Mouse (Mus musculus) large intestine, adult 2 months (tissue): ENCODE results near the gene Tagap1. TPM values are rescaled to one million over a fixed set of nuclear protein-coding genes. Genes with fewer than 3 reads are reported as not detected.
"Not testable (repeated sequence)": the region's sequence is repeated elsewhere in the genome, so short reads cannot be mapped to it uniquely, and the experiment has no call there.

Experiments
- DNase-seq: peaks from one replicate; pipeline ENCODE4 v3.0.0-alpha.2; 2012; ENCODE audit warnings: low read depth, low spot score
- WGBS: fragments of 180-500 bp; shearing (Covaris S2); methylation state at CpG from one replicate; pipeline ENCODE4 v1.1.7; 2018; 5-methylcytosine and 5-hydroxymethylcytosine counted together
- polyA plus RNA-seq: library from polyadenylated mRNA; depleted of rRNA; stranded (reverse); fragments of >200 nt; gene quantifications from 2 replicates; pipeline ENCODE4 v1.2.3, GENCODE M21; 2012

Gene Tagap1
- polyA plus RNA-seq, 1 experiment: 14.0 TPM

DNA sequence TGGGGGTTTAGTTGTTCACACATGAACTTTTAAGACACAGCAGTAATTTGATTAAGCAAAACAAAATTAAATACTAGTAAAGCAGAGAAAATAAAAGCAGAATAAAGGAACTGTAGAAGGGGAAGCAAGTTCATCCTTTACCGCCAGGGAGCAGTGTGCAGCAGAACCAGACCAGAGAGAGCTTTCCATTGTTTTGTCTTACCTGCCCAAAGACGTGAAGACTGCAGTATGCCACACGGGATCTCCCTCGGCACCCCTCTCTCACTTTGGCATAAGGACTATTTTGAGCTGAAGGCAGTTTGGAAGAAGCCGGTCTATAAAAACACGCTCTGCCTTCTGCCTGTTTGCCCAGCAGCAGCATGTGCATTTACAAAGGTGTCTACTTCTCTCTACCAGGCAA is 4.4 kb upstream of the Tagap1 start:
- WGBS: 10% methylated on average over 6 of the region's 6 CpGs
- not testable (repeated sequence) for DNase-seq

DNA sequence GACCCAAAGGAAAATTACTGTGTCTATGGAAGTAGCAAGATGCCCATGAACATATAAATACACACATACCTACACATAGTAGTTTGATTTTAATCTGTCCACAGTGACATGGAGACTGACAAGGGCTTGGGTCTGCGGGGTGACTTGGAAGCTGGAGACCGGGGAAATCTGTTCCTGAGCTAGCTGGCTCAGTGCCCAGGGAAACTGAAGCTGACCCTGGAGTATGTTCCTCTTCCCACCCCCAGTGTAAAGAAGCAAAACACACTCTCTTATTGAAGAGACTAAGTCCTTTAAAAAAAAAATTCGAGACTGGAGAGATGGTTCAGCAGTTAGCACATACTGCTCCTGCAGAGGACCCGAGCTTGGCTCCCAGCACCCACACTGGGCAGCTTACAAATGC is 2.0 kb upstream of the Tagap1 start:
- not testable (repeated sequence) for DNase-seq
- WGBS: 40% methylated on average over 4 of the region's 4 CpGs

DNA sequence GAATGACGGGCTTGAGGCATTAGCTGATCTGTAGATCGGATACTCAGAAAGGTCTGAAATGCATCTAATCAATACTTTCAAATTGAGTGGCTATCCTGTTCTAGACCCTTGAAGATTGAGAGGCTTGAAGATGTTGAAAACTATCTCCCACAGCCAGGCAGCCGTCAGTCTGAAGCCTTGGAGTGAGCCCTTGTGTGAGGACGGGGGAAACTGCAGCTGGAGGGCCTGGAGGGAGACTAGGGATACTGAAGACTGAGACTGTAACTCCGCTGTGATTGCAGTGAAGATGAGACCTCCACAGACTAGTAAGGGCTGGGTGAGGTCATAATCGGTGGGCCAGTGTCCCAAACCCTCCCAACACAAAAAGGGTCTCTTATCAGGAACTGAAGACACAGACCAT is 1.4 kb upstream of the Tagap1 start:
- 69% methylated on average over 4 of the region's 6 CpGs for WGBS
- not testable (repeated sequence) for DNase-seq

GRCm38 (mm10) chr17:6961181-6962000 is 435 bp upstream of the Tagap1 start:
- WGBS: under 1% methylated on average over 21 of the region's 48 CpGs

GRCm38 (mm10) chr17:6960349-6960748 is 607 bp downstream of the Tagap1 start:
- under 1% methylated on average over 12 of the region's 12 CpGs for WGBS
- not testable (repeated sequence) for DNase-seq

More at GRCm38 (mm10) chr17:6961181-6962000, 435 bp upstream of the Tagap1 start:
- DNase-seq: peak; percentile 18

GRCm38 (mm10) chr17:6959543-6960259 is 1.3 kb downstream of the Tagap1 start:
- WGBS: 28% methylated on average over 5 of the region's 6 CpGs

DNA sequence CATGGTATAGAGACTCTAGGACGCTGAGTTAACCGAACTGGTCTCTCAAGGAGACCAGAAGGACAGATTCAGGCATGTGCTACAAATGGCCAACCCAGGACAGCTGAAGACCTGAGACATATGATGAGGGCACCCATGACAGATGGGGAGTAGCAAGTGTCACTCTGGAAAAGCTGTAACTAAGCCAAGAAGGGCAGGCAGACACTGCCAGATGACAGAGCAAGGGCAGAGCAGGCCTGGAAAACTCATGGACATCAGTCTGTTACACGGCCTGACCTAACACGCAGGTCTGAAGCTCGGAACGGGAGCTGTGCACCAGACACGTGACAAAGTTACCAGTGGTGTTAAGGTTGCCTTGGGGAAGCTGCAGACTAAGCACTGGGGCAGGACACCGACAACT is 2.1 kb downstream of the Tagap1 start:
- not testable (repeated sequence) for DNase-seq
- 65% methylated on average over 7 of the region's 8 CpGs for WGBS

More at GRCm38 (mm10) chr17:6959543-6960259, 1.3 kb downstream of the Tagap1 start:
- DNase-seq: not testable (repeated sequence)

- 2% methylated on average over 9 of the region's 9 CpGs for WGBS
- DNase-seq: peak; percentile 46
Observed at GRCm38 (mm10) chr17:6948769-6949228, 12.2 kb downstream of the Tagap1 start.

DNA sequence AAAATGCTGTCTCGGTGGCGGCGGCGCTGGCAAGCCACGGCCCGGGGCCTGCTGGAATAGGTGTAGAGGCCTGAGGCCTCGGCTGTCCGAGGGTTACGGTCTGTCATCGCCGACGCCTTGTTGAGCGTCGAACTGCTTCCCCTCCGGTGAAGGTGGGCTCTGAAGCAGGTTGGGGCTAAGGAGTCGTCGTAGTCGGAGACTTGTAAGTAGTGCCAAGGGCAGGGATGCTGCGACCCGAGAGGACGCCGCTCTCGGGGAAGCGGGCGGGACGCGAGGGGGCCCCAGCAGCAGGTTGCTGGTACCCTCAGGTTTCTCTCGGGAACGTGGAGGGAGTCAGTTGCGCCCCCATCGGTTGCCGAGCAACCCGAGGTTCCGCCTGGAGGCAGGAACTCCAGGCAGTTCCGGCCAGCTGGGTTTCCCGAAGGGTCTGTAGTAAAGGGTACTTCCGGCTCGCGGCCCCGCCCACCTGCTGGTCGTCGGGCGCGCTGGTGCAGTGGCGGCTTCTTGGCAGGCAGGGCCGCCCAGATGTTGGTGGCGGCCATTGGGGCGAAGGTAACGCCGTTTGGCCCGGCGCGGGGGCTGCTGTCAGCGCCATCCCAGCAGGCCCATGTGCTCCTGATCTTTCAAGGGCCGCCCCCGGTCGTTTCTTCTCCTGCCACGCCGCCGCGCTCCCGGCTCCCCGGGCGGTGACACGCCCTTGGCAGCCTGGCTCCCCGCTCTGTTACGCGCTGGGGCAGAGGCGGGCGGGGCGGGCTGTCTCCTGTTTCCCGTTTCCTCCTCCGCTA is 12.8 kb downstream of the Tagap1 start, which contains the start of gene Rsph3b:
TSS of gene Rsph3b (minus strand) at position 699 of the 785 bp plus-strand sequence.
- 1% methylated on average over 73 of the region's 73 CpGs for WGBS
- peak; percentile 44 for DNase-seq

DNA sequence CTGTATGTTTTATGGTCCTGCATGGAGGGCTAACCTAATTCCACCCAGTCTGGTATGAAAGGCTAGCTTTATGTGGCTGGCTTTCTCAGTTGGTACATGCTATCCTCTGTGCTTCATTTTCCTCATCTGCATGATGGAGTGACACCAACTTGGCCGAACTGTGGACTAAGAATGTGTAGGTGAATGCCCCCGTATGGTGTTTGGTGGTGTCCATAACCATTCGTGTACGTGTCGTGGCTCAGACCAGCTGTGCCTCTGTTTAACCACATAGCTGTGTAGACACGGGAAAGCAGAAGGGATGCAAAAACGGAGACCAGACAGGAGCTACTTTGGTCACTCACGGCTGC is 13.3 kb downstream of the Tagap1 start:
- WGBS: 0% methylated on average over 1 of the region's 8 CpGs
- DNase-seq: not testable (repeated sequence)

DNA sequence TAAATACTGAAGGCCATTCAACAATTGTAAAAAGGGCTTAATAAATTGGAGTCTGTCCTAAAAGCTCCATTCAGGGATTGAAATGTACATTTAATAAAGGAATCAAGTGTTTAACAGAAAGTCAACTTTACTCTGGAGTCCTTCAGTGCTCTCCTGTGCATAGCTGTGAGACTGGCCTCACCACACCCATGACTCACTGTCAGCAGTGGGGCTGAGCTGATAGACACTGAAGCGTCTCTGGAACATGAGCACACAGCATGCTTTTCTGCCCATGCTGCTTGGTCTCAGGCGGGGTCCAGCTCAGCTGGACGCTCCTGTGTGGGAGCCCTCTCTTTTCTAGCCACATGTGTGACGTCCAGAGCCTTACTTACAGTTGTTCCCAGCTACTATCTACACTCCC is 18.4 kb downstream of the Tagap1 start:
- WGBS: no CpG with 5 or more reads among the region's 4 CpGs
- DNase-seq: not testable (repeated sequence)

GRCm38 (mm10) chr17:6931625-6932024 is 29.3 kb downstream of the Tagap1 start:
- WGBS: 56% methylated on average over 7 of the region's 7 CpGs
- DNase-seq: not testable (repeated sequence)

DNA sequence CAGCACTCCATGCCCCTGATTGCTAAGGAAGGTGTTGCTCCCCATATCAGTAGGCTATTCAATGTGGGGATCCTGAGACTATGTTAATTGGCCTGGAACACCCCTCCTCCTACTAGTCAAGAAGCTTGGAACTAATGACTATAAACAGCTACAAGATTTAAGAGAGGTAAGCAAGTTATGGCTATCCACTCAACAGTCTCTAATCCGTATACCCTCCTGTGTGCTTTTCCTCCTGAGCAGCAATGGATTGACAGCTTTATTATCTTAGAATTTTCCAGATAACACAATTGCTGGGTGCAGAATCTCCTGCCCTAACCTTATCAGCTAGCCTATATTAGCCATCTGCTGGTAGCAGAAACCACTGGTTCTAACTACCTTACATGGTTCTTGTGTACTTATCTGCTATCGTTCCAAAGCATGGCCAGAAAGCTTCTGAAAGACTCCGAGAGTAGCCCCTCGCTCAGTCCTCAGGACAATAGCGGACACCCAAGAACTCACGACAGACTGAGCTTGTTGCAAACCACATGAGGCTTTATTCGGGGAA is 40.5 kb downstream of the Tagap1 start:
- WGBS: 91% methylated on average over 7 of the region's 7 CpGs
- not testable (repeated sequence) for DNase-seq

DNA sequence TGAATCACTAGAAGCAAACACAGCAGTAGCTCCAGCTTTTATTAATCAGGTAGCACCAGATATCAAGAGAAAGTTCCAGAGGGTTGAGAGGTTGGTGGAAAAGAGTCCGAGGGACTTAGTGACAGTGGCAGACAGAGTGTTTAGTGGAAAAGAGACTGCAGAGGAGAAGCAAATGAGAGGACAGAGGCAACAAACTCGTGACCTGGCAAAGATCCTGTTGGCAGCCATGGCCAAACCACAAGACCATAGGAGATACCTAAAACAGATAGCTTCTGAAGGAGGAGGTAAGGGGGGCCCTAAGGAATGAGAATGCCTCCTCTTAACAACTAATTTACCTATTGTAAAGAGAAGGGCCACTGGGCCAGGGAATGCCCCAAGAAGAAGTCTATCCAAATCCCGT is 41.6 kb downstream of the Tagap1 start:
- DNase-seq: not testable (repeated sequence)
- WGBS: 98% methylated on average over 3 of the region's 3 CpGs

- WGBS: 67% methylated on average over 4 of the region's 4 CpGs
- not testable (repeated sequence) for DNase-seq
Observed at GRCm38 (mm10) chr17:6915282-6915681, 45.7 kb downstream of the Tagap1 start.

DNA sequence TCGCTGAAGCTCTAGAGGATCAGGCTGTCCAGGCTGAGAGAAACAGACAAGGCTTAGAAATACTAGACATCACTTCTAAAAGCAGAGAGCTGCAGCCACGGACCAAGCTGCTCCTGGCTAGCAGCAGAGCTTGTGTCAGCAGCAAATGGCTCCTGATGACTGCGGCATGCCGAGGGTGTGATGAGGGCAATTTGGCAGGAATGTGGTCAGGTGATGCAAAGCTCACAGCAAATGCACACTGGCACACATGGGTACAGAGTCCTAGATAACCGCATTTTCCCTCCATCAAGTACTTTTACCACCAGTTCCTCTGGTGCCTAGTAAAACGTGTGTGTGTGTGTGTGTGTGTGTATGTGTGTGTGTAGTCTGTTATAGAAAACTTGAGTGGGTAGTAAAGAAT is 46.9 kb downstream of the Tagap1 start:
- not testable (repeated sequence) for DNase-seq
- WGBS: 20% methylated on average over 2 of the region's 6 CpGs
